Mouse (Mus musculus) mouse embryonic stem cell (cell line): ENCODE data around the gene Zfp605.
"Not testable (repeated sequence)": the region's sequence is repeated elsewhere in the genome, so short reads cannot be mapped to it uniquely, and the experiment has no call there.

Experiments
- in situ Hi-C, 2 experiments: fragments of 300-500 bp; cut with MboI; formaldehyde crosslinking; loops; 1 replicate in 1 of 2; 3 replicates in 1 of 2; pipeline ENCODE4 v1.14.3; 2019 to 2020; ENCODE audit warnings: low sequenced_read_pairs in 2 of 2, low pct_unique_long_range_greater_than_20kb in 1 of 2, mixed read lengths in 1 of 2; ENCODE audit not compliant: unreplicated experiment in 1 of 2

Gene Zfp605

DNA sequence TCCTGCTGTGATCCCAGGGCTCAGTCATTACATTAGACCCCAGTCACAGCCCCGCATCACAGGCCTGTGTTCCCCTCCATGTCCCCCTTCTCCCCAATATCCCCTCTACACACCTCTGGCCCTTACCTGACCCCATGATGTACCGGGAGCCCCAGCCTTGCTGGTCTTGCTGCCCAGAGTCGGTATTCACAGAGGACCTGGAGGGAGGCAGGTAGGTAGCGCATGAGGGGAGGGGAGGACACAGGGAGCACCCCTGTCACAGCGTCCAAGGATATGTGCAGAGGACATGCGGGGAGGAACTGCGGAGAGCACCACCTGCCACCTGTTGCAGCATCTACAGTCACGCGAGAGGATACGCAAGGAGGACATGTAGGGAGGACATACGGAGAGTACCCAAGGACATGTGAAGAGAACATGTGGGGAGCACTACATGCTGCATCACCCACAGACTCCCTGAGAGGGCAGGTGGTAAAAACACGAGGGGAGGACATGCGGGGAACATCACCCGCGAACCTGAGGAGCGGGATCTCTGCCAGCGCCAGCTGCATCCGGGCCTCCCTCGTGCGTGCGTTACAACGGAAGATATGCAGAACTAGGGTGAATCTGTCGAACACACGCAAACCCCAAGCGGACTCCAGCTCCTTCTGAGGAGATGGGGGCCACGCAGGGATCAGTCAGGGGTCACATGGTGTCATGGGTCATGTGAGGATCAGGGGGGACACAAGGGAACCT, 3.6 kb upstream of the Zfp605 start:
- in situ Hi-C loops = loop anchor here in 1 of 2 experiments (10.0 kb wide), 1 partner anchor 552 kb away; the partner anchor contains the start of gene Crlf2

DNA sequence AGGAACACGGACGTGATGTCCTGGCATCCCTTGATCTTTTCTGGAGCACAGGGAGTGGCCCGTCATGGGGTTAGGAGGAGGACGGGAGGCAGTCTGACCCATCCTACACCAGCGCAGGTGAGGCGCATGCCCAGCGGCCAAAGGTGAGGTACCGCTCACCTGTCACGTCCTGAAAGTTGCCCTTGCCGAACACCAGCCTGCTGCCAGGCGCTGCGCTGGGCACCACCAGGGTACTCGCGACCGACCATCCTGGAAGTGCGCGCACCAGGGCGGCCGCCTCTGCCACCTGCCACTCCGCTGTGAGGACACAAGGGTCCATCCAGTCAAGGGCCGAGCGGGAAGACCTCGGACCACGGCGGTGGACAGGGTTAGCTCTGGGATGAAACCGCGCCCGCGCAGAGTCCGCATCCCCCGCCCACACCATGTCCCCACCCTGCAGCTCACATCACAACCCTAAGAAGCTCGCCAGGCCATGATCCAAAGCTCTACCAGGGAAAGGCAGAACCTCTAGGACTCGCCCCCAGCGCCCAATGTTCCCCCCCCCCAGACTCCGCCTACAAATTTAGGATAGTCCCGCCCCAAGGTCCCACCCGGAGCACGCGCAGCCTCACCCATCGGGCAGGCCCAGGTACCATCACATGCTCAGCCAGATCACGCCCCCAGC, 2.9 kb upstream of the Zfp605 start:
- in situ Hi-C loops = loop anchor here in 1 of 2 experiments (10.0 kb wide), 1 partner anchor 552 kb away; the partner anchor contains the start of gene Crlf2

DNA sequence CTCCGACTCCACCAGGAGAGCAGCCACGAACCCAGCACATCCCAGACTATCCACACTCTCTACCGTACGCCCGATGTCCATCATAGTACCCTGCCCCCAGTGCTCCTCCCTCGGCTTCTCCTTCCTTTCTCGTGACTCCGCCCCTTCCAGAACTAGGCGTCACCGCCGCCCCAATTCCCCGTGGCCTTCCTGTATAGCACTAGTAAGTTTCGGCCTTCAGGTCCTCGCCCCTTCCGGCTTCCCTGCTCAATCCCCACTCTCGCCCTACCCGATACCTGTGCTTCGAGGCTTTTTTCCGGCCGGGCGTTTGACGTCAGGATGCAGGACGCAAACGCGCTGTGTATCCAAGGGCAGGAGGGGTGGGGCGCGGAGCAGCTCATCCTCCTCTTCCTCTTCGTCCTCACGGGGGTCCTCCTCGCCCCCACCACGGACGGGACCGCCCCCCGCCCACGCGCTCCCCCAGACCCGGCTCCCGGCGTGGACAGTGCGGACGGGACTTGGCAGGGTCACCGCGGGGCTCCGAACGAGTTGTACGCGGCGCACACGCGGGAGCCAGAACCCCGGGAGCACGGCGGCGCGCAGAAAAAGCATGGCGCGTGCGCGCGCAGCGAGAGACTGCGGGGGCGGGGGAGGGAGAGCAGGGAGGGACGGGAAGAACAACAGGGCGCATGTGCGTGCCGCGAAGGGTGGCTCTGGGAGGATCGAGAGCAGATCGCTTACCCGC, 2.1 kb upstream of the Zfp605 start, which contains the start of gene Gtpbp6:
Gene Gtpbp6, minus strand, starts transcription at position 617 of the 724 bp plus-strand sequence.
- in situ Hi-C loops = loop anchor here in 1 of 2 experiments (10.0 kb wide), 1 partner anchor 553 kb away; the partner anchor contains the start of gene Crlf2

DNA sequence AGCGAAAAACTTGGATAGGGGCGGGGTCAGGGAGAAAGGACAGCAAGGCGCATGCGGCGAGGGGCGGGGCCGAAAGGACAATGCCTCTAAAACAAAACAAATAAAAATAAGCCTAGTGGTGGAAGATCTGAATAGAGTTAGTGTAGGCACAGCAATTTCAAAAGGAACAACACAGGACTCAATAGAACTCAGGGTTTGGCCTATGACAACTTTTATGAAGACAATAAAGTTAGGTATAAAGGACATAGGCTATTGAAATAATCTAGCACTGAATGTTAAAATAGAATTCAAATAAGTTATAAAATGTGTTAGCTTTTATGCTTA, 1.6 kb upstream of the Zfp605 start:
- in situ Hi-C loops = loop anchor here in 1 of 2 experiments (10.0 kb wide), 1 partner anchor 553 kb away; the partner anchor contains the start of gene Crlf2

DNA sequence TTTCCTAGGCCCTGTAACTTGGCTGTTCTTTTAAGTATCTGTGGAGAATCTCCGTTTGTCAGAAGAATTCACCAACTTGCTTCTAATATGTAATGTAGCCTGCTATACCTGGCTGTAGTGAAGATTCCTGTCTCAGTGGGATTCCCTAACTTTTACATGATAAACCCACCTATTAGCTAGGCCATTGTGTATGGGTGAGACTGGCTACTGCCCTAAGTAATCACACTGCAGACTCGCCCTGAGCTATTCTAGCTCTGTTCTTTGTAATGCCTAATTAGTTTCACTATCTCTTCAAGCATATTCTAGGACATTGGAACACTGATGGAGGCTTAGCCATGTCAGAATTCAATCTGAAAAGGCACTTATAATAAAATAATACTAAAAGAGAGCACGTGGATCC, 12.5 kb downstream of the Zfp605 start:
- in situ Hi-C loops = not testable (repeated sequence)

DNA sequence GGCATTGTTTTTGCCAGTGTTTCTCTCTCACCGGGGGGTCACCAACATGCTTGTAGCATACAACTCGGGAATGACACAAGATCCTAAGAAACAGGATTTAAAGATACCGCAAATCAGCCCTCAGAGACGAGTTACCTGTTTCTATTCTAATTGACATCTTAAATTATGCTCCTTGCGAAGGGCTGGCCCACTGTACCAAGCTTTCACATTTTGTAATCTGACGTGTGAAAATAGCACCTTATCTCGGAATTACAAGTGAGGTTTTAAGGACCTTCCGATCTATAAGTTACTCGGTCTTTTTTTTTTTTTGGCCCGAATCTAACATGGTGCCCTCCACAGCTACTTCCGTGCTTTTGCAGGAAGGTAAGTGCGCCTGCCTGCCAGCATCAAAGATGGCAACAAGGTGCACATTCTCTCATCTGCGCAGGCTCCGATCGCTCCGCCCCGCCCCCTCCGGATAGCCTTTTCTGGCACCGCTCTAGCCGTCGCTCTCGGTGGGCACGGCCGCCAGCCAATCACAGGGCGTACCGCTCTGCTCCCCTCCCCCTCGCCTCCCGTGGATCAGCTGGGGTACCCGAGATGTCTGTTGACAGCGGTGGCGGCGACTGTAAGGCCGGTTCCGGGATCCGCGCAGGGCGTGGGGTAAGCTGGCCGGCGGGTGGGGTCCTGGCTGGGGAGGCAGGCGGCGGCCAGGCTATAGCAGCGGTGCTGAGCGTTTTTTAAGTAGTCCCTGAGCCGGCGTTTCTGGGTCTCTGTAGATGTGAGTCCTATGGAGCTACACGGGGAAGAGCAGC, 25.6 kb downstream of the Zfp605 start, which contains the start of gene Chfr:
Gene Chfr, plus strand, starts transcription at position 550 of the 794 bp plus-strand sequence.
- in situ Hi-C loops = loop anchor here (5.0 to 25.0 kb wide), 2 partner anchors 42 to 248 kb away; partner anchors contain the start of gene Golga3 (in 1 of the 2)

DNA sequence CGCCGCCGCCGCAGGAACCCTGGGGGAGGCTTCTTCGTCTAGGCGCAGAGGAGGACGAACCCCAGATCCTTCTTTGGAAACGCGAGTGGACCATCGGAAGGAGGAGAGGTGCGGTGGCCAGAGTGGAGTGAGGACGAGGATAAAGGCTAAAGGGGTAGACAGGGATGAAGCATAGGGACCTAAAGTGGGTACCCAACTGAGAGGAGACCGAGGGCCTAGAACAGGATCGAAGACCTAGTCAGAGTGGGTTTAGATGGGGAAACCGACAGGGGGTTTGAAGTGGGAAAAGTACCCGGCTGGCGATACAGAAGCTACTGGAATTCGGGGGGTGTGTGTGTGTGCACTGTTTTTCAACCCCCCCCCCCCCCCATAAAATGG, 26.2 kb downstream of the Zfp605 start:
- in situ Hi-C loops = loop anchor here (5.0 to 25.0 kb wide), 2 partner anchors 41 to 249 kb away; partner anchors contain the start of gene Golga3 (in 1 of the 2)

DNA sequence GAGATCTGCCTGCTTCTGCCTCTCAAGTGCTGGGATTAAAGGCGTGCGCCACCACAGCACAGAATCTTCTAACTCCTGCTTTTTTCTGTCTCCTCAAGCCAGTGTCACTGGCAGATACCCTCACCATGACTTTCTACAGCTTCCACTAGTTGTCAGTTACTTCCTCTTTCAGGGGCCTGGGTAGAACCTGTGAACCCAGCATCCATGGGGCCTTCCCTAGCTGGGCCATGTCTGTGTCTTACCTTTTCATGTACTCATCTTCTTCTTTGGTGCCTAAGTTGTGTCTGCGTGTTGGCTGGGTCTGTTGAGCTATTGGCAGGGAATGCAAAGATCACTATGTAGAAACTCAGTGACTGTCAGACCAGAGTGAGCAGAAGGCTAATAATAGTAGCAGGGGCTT, 27.9 kb downstream of the Zfp605 start:
- in situ Hi-C loops = loop anchor here (5.0 to 25.0 kb wide), 2 partner anchors 39 to 251 kb away; partner anchors contain the start of gene Golga3 (in 1 of the 2)

DNA sequence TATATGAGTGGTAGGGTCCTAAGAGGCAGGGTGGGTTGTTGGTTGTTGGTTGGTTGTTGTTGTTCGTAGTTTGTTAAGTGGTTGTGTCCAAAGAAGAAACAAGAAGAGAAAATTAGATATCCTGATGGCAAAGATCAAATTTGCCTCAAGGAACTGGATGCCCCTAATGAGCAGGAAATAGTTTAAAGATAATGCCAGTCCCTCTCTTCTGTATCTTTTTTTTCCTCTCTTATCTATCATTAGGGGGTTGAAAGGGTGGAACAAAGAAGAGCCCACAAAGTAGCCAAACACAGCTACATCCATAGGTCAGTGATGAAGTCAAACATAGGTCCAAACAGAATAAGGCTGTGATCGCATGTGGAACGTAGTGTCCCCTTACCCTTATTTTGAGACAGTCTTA, 29.4 kb downstream of the Zfp605 start:
- in situ Hi-C loops = loop anchor here (5.0 to 25.0 kb wide), 2 partner anchors 38 to 252 kb away; partner anchors contain the start of gene Golga3 (in 1 of the 2)

DNA sequence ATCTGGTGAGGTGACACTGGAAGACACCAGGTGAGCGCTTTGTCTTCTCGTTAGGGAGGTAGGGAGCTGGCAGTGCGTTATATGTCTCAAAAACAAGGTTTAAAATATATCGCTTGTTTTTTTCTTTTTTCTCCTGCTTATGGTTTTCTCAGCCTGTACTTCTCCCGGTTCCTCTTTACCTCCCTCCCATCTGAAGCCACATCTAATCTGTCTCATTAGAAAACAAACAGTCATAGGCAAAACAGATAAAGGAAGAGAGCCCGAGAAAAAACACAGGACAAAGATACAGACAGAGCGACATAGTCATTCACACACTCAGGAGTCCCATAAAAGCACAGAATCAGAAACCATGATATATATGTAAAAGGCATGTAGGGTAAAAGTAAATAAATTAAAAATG, 30.5 kb downstream of the Zfp605 start:
- in situ Hi-C loops = loop anchor here in 1 of 2 experiments (25.0 kb wide), 1 partner anchor 253 kb away; no protein-coding TSS in a partner anchor

DNA sequence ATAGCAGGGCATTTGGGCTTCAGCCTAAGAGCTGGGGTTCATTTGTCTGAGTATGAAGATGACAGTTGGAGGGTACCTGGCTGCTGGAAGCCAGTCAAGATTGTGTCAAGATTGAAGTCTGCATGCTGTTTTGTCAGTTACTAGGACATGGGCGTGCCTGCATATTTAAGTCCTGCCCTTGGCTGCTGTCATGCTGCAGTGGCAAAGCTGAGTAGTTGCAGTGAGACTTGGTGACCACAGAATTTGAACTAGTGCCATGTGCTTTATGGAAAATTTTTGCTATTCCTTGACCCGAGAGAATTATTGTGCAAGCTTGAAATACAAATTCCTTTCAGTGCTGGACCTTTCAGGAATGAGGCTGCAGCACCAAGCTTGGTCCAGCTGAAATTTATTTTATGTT, 32.4 kb downstream of the Zfp605 start:
- in situ Hi-C loops = loop anchor here in 1 of 2 experiments (25.0 kb wide), 1 partner anchor 255 kb away; no protein-coding TSS in a partner anchor

DNA sequence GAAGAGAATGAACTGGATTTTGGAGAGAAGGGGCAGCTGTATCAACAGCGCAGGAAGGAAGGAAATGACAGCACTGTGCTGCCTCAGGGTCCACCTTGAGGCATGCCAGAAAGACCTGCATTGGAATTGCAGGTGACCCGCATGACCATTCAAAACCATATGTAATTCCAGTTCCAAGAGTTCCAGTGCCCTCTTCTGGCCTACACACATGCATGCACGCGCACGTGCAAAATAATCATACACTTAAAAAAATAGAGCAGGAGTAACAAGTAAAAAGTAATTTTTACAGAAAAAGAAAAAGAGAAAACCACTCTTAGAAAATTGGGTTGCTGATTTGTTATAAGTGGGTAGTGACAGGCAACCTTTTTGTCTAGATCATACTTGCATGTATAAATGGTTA, 33.1 kb downstream of the Zfp605 start:
- in situ Hi-C loops = loop anchor here in 1 of 2 experiments (25.0 kb wide), 1 partner anchor 256 kb away; no protein-coding TSS in a partner anchor

DNA sequence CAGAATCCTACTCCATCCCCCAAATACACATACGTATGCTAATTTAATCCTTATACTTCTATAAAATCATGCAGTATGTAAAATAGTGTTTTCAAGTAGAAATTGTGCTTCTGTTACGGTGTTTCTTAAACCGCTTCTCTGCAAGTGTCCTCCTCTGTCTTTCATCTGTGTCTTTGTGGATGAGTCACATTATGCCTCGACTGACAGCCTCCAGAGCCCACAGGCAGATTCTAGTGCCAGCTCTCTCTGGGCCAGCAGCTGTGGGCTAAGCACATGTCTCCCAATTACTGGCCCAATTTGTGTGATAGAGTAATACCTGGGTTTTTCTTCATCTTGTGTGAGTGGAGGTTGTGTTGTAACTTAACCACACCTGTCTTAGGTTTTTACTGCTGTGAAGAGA, 59.5 kb downstream of the Zfp605 start:
- in situ Hi-C loops = no loop called here

DNA sequence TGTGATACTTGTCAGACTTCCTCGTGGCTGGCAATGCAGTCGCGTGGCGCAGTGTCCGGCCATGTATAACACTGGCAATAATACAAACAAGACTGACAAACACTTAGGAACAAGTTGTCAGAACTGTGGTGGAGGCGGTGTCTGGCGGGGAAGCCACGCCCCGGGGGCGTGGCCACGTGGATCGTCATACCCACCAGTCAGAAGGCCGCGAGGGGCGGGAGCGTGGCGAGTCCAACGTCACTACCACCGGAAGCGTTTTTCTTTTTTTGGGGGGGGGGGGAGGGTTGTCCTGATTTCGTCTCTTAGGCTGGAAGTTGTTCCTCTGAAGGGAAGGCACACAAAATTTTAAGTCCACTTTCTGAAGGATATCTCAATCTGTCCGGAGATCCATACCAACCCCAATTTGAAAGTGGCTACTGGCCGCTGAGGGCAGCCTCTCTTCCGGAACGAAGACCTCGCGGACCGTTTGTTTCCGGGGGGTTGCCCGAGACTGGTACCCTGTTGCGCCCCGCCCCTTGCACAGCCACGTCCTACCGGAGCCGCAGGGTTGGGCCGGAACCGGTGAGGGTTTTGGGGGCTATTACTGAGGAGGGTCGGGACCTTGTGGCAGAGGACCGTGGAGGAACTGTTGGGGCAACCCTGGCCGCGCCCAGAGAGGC, 66.6 kb downstream of the Zfp605 start, which contains the start of gene Golga3:
Gene Golga3, plus strand, starts transcription at position 340 of the 659 bp plus-strand sequence.
- in situ Hi-C loops = loop anchor here in 1 of 2 experiments (5.0 kb wide), 1 partner anchor 39 kb away; the partner anchor contains the start of gene Chfr

DNA sequence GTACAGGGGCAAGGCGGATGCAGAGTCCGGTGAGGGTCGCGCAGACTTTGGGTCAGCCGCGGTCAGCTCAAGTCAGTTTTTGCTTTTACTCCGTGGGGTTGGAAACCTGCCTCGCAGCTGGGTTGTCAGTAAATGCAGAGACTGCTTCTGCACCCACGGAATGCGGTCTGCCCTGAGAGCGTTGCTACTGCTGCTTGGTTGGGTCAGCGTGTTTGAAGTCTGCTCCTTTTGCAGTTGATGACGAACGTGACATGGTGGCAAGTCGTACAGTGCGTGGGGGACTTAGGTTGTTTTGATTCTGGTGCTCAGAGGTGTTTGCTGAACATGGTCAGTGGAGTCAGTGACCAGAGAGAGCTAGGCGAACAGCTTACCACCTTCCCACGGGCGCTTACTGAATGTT, 67.1 kb downstream of the Zfp605 start:
- in situ Hi-C loops = loop anchor here in 1 of 2 experiments (5.0 kb wide), 1 partner anchor 40 kb away; the partner anchor contains the start of gene Chfr

DNA sequence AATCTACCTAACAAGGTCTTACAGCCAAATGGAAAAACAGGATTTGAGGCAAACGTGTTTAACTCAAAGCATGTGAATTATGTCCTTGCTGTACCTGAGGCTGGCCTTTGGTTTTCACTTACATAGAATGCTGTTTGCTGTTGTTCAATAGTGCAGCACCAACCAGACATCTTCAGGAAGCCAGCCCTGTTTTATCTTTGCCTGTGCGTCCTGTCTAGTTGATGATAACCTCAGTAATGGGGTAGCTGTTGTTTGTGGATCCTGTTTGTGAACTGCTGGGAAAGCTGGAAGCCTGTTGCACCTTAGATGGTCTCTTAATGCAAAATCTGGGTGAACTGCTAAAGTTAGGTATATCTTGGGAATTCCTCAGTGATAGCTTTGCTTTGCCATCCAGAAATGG, 68.7 kb downstream of the Zfp605 start:
- in situ Hi-C loops = loop anchor here in 1 of 2 experiments (5.0 kb wide), 1 partner anchor 41 kb away; the partner anchor contains the start of gene Chfr
